In genomic region chr7:136895356-136895755, GRCm38 (mm10) we compare ENCODE assay signal across 14 mouse cellular contexts. TPM values are rescaled to one million over a fixed set of nuclear protein-coding genes. Genes with fewer than 3 reads are reported as not detected.
A peak's percentile ranks its signal among the peaks of the same experiment; 100 is the strongest.
DNase-seq lines count a peak whose midpoint lies in the region; ATAC-seq lines count a peak whose summit lies in the region.
"Had no signal": no experiment of that assay in that cellular context is flagged by ENCODE, and none has a peak within 500 bp of the region (broad histone marks: within the 10 kb centered on the region; RNA-seq: fewer than 3 reads in every experiment).

No protein-coding gene starts in this region.

- peaks cover under 1% of the 10 kb centered on the region; the same call in 1 of the 2 replicates for H3K9me3 ChIP-seq in heart, embryonic 16.5 days (replicated peaks; ENCODE audit: control insufficient read depth, low read length)
- H3K9me3 ChIP-seq in embryonic facial prominence, embryonic 13.5 days = no peaks in the 10 kb centered on the region
- H3K9me3 ChIP-seq in stomach, embryonic 16.5 days (replicated peaks; ENCODE audit: control insufficient read depth, low read length) = no peaks in the 10 kb centered on the region
- H3K9me3 ChIP-seq: midbrain, embryonic 13.5 days; neural tube, embryonic 15.5 days had no signal

- H3K4me3 ChIP-seq in heart, embryonic 16.5 days (ENCODE audit: low read length) = no peak overlapping the region
- no peak overlapping the region for H3K4me3 ChIP-seq in embryonic facial prominence, embryonic 13.5 days
- no peak overlapping the region for H3K4me3 ChIP-seq in stomach, embryonic 16.5 days (replicated peaks; ENCODE audit: low read length)

- peak overlapping the region; percentile 4; the same call in 1 of the 2 replicates for H3K9ac ChIP-seq in heart, embryonic 16.5 days (ENCODE audit: low read length)
- H3K9ac ChIP-seq in embryonic facial prominence, embryonic 13.5 days = no peak overlapping the region
- H3K9ac ChIP-seq in stomach, embryonic 16.5 days (ENCODE audit: low read length) = peak overlapping the region; percentile 72
- H3K9ac ChIP-seq: midbrain, embryonic 13.5 days; neural tube, embryonic 15.5 days had no signal

- peaks cover 16% of the 10 kb centered on the region for H3K4me1 ChIP-seq in heart, embryonic 16.5 days (ENCODE audit: control insufficient read depth, insufficient read depth, low read length)
- peaks cover 14% of the 10 kb centered on the region for H3K4me1 ChIP-seq in embryonic facial prominence, embryonic 13.5 days
- peaks cover 13% of the 10 kb centered on the region; the same call in 1 of the 2 replicates for H3K4me1 ChIP-seq in stomach, embryonic 16.5 days (ENCODE audit: control insufficient read depth, insufficient read depth, low read length)

- H3K4me2 ChIP-seq in heart, embryonic 16.5 days (ENCODE audit: low read depth, low read length) = peak overlapping the region; percentile 74; the same call in 1 of the 2 replicates
- H3K4me2 ChIP-seq in embryonic facial prominence, embryonic 13.5 days = peak overlapping the region; percentile 66; the same call in 1 of the 2 replicates
- H3K4me2 ChIP-seq in stomach, embryonic 16.5 days (ENCODE audit: low read depth, low read length) = peak overlapping the region; percentile 77

- no peak for ATAC-seq in heart, embryonic 16.5 days (replicated peaks; ENCODE audit: extremely low read depth, insufficient read depth, low FRiP score)
- no peak for ATAC-seq in embryonic facial prominence, embryonic 13.5 days (ENCODE audit: insufficient number of reproducible peaks, insufficient read depth, low FRiP score, low TSS enrichment, low read depth)
- ATAC-seq in stomach, embryonic 16.5 days (ENCODE audit: insufficient read depth, low FRiP score) = no peak

- H3K27me3 ChIP-seq in heart, embryonic 16.5 days (ENCODE audit: control insufficient read depth, insufficient read depth, low read length) = no peaks in the 10 kb centered on the region
- H3K27me3 ChIP-seq in embryonic facial prominence, embryonic 13.5 days = no peaks in the 10 kb centered on the region
- no peaks in the 10 kb centered on the region for H3K27me3 ChIP-seq in stomach, embryonic 16.5 days (ENCODE audit: control insufficient read depth, insufficient read depth, low read length)
- H3K27me3 ChIP-seq: hindbrain, embryonic 12.5 days; midbrain, embryonic 13.5 days; neural tube, embryonic 15.5 days had no signal

- DNase-seq in heart, adult 8-10 months (ENCODE audit: low spot score) = no peak
- DNase-seq in thymus, postnatal 14 days = peak; percentile 16
- DNase-seq in thymus, postnatal 36 days = no peak
- DNase-seq in cerebellum, postnatal 4 days (ENCODE audit: low spot score in 2 of 2) = no peak
- no peak for DNase-seq in urinary bladder, postnatal 14 days (ENCODE audit: low spot score)
- DNase-seq: cerebellum, adult 9-10 months; thymus, adult 18-20 months had no signal

- H3K27ac ChIP-seq in heart, embryonic 16.5 days (ENCODE audit: low read length) = no peak overlapping the region
- H3K27ac ChIP-seq in embryonic facial prominence, embryonic 13.5 days = no peak overlapping the region
- no peak overlapping the region for H3K27ac ChIP-seq in stomach, embryonic 16.5 days (ENCODE audit: low read length)
- H3K27ac ChIP-seq: midbrain, embryonic 13.5 days; neural tube, embryonic 15.5 days had no signal

- 92% methylated on average over 1 of the region's 1 CpGs for WGBS in heart, embryonic 16.5 days
- WGBS in embryonic facial prominence, embryonic 13.5 days = 94% methylated on average over 1 of the region's 1 CpGs
- WGBS in stomach, embryonic 16.5 days = 86% methylated on average over 1 of the region's 1 CpGs

- no peaks in the 10 kb centered on the region for H3K36me3 ChIP-seq in heart, embryonic 16.5 days (ENCODE audit: control insufficient read depth, insufficient read depth)
- H3K36me3 ChIP-seq in embryonic facial prominence, embryonic 13.5 days = no peaks in the 10 kb centered on the region
- H3K36me3 ChIP-seq in stomach, embryonic 16.5 days (ENCODE audit: control insufficient read depth, insufficient read depth, low read length) = no peaks in the 10 kb centered on the region
- H3K36me3 ChIP-seq: hindbrain, embryonic 12.5 days; midbrain, embryonic 13.5 days; neural tube, embryonic 15.5 days had no signal

RNA-seq across cellular contexts. Expression of gene Mgmt, which starts 0.9 kb away (rescaled TPM):
- 7.7 TPM in 2 replicates for polyA plus RNA-seq in heart, embryonic 16.5 days (2015; fragmentation: Nextera tagmentation; extraction: Ambion mirVana)
- 1 to 10 TPM; 4.8 to 6.6 (median 5.6) TPM for total RNA-seq in heart, adult 8-10 months (2022)
- polyA plus RNA-seq in embryonic facial prominence, embryonic 13.5 days (2015; fragmentation: Nextera tagmentation; extraction: Ambion mirVana) = 6.7 and 7.1 TPM in 2 replicates
- 7.3 and 7.8 TPM in 2 replicates for polyA plus RNA-seq in stomach, embryonic 16.5 days (2015; fragmentation: Nextera tagmentation; extraction: Ambion mirVana)
- total RNA-seq: MEL had no signal
